Mouse (Mus musculus) left cerebral cortex, adult 9 months (tissue): ENCODE data around the gene Zbtb46.
"Not testable (repeated sequence)": the region's sequence is repeated elsewhere in the genome, so short reads cannot be mapped to it uniquely, and the experiment has no call there.

Experiments used
- DNase-seq, 2 experiments: peaks; one replicate each; pipeline ENCODE4 v3.0.0; 2022; ENCODE audit warnings: low spot score in 2 of 2

Gene Zbtb46

DNA sequence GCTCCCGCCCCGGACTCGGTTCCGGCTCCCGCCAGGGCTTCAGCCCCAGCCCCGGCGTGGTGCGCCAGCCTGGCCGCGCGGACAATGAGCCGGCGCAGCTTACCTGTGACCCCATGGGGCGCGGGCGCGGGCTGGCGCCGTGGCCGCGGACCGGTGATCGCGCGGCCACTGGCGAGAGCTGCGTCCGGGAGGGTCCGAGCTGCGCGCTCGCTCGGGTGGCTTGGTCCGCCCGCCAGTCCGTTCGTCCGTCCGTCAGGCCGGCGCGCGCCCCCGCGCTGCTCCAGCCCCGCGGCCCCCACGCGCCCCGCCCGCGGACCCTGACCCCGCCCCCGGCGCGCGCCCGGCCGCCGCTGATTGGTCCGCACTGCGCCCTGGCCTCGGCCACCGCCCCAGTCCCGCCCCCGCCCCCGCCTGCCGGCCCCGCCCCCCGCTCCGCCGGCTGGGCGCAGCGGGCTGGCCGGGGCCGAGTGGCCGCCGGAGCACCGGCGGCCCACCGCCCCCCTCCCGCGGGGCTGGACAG, at the start of gene Zbtb46:
TSS of gene Zbtb46 (minus strand) at position 274 of the 520 bp plus-strand sequence.
- DNase-seq, result peak in 1 of 2 experiments; percentile 48

DNA sequence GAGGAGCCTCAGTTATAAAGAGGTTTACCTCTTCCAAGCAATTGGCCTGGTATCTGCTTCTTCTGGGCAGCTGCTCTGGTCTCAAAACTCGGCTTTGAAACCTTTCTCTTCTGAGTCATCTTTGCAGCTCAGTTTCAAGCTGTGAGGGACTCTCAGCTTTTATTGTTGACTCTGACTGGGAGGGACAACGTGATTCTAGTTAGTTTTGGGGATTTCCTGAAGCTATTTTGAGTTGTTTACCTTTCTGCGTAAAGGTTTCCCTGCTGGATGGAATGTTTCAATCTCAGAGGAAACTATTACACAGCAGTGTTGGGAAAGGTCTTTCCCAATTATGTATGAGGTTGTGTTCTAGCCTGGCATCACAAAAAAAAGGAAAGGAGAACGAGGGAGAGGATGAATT, 39.4 kb upstream of the Zbtb46 start:
- DNase-seq, result no peak

GRCm38 (mm10) chr2:181497548-181497875, 38.3 kb upstream of the Zbtb46 start:
- DNase-seq, result peak in 1 of 2 experiments; percentile 38

GRCm38 (mm10) chr2:181496831-181497547, 37.8 kb upstream of the Zbtb46 start, which contains the start of gene Tpd52l2:
TSS of gene Tpd52l2 (plus strand) at chr2:181497142.
- DNase-seq, result peak; percentile 88 to 94

DNA sequence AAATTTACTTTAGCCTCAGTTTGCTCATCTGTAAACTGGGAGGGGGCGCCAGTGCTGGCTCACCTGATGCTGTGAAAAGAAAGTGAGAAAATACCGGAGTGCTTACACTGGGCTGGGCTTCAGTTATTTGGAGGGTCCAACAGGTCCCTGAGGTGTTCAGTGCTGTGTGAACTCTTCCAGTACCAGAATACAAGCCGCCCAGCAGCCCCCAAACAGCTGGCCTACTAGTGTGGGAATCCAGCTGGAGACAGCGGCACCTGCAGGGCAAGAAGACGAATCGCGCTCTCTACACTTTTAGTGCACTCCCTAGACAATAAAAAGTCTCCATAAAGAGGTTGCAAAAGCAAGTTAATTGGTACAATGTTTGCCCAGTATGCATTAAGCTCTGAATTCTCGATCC, 37.1 kb upstream of the Zbtb46 start:
- DNase-seq, result peak in 1 of 2 experiments; percentile 43

- DNase-seq, result not testable (repeated sequence)
Measured at GRCm38 (mm10) chr2:181495845-181496244, 36.6 kb upstream of the Zbtb46 start.

DNA sequence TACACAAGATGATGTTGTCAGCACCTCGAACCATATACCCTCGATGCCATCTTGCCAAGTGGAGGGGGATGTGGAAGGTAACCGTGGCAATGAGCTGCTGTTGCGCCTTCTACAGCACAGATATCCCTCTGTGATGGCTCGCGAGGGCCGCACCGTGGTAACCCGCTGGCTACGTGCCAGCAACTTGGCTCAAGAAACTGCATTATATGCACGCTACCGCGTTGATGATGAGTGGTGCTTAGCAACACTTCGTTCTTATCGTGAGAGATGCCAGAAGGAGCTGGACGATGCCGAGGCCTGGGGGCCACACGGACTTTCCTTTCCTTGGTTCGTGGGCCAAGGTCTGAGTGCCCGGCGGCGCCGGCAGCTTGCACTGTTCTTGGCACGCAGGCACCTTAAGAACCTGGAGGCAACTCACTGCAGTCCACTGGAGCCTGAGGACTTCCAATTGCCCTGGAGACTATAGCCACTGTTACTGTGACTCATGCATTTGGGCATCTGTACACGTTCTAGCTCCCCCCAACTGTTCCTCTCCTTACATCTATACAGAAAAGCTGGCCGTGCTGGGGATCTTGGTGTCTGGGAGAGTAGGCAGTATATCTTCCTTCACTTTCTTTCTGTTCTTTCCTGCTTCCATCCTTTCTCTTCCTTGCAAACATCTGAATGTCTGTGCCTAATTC, 35.2 kb upstream of the Zbtb46 start:
- no peak for DNase-seq

- DNase-seq, result no peak
Measured at GRCm38 (mm10) chr2:181493156-181493927, 34.1 kb upstream of the Zbtb46 start, which contains the start of gene Abhd16b. TSS of gene Abhd16b (plus strand) at chr2:181493206.

GRCm38 (mm10) chr2:181492206-181492605, 33.0 kb upstream of the Zbtb46 start:
- DNase-seq, result no peak

GRCm38 (mm10) chr2:181491432-181492205, 32.4 kb upstream of the Zbtb46 start:
- DNase-seq, result no peak

DNA sequence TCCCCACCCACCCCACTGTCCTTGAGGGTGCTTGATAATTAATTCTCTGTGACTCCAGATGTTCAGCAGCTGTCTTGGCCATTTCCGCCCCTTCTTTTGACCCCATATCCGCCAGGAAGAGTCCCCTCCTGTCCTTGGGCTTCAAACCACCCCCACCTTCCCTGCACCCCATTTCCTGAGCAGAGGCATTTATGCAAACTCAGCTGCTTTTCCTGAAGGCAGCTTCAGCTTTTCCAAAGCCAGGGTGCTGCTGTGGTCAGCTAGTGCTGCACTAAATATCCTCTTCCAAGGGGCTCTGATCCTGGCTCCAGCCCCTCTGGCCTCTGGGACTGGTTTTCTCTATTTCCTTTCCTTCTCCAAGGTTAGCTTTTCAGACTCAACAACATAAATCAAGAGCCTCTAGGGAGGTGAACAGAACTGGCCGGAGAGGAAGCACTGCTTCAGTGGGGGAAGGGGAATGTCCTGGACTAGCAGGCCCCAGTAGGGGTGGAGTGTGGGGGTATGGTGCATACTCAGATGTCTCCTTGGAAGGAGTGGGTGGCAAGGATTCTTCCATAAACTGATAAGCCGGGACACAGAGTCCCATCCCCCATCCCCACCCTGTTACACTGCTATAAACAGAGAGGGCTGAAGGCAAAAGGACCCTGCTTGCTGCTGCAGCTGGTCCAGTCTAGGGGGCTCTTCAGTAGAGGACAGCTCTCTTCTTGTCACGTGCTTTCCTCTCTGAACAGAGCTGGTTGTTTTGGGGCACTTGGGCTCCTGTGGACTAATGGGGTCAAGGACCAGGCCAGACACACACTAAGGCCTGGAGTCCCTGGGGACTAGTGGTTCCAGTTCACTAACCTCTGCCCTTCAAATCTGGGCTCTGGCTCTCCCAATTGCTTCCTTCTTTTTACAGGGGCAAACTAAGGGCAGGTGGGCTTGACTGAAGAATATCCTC, 28.4 kb upstream of the Zbtb46 start:
- DNase-seq, result no peak

DNA sequence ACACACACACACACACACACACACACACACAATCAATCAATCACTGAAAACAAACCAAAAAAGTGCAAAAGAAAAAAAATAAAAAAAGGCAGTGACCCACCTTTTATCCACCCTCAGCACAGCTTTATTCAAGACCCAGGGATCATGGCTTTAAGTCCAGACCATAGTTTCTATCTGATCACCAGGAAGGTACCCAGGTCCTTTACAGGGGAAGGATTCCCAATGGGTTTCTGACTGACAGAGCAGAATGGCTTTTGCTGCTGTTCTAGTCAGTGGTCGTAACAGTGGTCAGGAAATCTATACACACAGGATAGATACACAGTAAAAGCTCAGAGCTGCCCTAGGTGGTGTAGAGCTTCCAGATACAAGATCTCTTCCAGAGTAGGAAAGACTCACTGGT, 26.5 kb upstream of the Zbtb46 start:
- no peak for DNase-seq

- no peak for DNase-seq
Measured at GRCm38 (mm10) chr2:181484456-181485233, 25.4 kb upstream of the Zbtb46 start.

DNA sequence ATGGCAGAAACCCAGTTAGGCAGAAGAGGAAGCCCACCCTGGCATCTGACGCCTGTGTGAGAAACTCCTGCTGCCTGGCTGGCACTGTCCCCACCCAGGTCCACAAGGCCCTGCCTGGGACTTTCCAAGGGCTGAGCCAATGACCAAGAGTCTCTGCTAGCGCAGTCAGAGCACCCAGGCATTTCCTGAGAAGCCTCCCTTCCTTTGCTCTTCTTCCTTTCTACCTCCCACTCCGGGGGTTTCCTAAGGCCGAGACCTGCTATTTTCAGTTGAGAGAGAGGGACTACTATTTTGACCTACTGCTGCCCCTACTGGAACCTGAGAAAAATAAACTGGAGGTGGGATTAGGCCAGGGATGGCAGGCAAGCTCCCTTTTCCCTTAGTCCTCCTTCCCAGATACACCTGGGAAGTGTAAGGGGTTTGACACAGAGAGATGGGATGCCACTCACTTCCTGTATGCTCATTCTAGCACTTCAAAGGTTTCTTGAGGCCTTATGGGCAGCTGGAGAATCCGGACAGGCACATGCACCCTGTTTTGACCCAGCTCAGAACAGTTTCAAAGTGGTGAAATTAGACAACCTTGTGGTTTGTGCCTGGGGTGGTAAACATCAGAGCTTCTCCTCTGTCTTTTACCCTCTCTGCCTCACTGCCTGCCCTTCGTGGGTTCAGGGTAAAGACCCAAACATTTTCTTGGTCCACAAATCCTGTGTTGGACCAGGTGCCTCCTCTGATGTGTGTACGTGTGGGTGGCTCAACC, 24.5 kb upstream of the Zbtb46 start:
- DNase-seq, result no peak

GRCm38 (mm10) chr2:181483120-181483519, 23.9 kb upstream of the Zbtb46 start:
- DNase-seq, result no peak

DNA sequence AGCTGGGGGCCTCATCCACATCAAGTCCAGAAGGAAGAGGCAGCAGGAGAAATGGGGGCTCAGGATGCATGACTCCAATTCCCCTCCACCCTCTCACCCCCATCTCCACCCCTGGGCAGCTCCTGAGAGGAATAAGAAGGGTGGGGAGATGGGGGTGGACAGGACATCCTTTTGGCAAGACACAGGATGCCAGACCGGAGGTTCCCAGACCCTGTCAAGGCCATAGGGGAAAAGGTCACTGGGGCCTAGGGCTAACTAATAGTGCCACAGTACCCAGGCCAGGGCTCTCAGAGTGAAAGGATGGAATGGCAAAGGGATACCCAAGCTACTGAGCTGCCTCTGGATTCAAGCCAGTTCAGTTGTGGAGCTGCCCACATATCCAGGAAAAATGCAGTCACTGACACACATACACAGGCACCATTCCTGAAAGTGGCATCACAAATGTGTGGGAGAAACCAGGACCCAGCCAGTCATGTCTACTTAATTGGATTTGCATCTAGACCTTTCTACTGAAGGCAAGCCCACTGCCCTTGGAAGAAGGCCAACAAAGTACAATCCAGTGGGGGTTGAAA, 13.1 kb upstream of the Zbtb46 start:
- no peak for DNase-seq

DNA sequence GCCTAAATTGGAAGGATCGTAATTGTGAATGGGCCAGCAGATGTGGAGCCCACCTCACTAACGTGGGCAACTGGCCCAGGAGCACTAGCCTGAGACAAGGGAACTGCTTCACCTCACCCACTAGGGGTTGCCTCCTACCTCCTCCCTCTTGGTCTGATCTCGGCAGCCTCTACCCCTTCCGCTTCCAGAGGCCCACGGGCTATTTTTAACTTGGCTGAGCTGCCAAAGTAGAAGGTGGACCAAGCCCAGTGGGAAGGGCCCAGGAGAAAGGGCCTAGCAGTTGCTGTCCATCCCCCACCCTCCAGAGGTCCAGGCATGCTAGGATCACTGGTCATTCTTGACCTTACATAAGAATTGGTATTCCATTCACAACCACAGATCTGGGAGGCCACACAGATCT, 12.0 kb upstream of the Zbtb46 start:
- DNase-seq, result no peak

GRCm38 (mm10) chr2:181470285-181470684, 11.1 kb upstream of the Zbtb46 start:
- DNase-seq, result no peak
